Mouse (Mus musculus) cerebellum, adult 2 months (tissue): Measurements from ENCODE around the gene Tmem171.

Experiments
- CTCF ChIP-seq: fragments of 200-500 bp; IDR thresholded peaks from 2 replicates; pipeline ENCODE4 v1.5.1; 2011; ENCODE audit warnings: low read depth, mild to moderate bottlenecking, control low read depth, low read length, moderate library complexity, borderline replicate concordance; ENCODE audit not compliant: insufficient read depth
- POLR2A ChIP-seq: fragments of 200-500 bp; IDR thresholded peaks from 2 replicates; pipeline ENCODE4 v1.6.1; 2011; ENCODE audit warnings: low read length, control low read depth, borderline replicate concordance; ENCODE audit not compliant: insufficient read depth

DNA sequence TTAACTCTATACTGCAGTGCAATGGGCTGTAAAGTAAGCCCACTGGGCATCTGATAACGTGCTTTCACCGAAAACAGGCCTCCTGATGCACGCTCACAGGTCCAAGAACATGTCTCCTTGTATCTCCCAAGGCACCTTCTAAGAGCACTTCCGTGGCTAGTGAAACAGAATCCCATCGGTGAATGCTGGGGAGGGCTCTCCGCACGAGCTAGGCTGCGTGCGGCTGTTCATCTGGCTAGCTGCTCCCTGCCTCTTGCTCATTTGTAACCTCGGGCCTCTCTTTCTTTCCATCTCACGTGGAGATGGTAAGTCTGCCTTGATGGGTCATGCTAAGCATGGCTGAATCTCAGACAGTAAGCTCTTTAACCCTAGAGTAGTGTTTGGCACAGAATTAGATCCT is 3.7 kb downstream of the Tmem171 start:
- TF ChIP-seq CTCF (no peak), POLR2A (no peak)
